Mouse (Mus musculus) heart, postnatal 4 days (tissue): ENCODE results near the gene Tyw3. TPM values are rescaled to one million over a fixed set of nuclear protein-coding genes. Genes with fewer than 3 reads are reported as not detected.

Source experiments
- DNase-seq: peaks from one replicate; pipeline ENCODE4 v3.0.0; 2021
- total RNA-seq, 2 experiments: library from RNA; stranded (reverse); gene quantifications; 2 replicates each; pipeline ENCODE4 v1.2.3; 2021

Gene Tyw3
- total RNA-seq, 2 experiments from 2014 or later, result 5.9 to 6.8 TPM

DNA sequence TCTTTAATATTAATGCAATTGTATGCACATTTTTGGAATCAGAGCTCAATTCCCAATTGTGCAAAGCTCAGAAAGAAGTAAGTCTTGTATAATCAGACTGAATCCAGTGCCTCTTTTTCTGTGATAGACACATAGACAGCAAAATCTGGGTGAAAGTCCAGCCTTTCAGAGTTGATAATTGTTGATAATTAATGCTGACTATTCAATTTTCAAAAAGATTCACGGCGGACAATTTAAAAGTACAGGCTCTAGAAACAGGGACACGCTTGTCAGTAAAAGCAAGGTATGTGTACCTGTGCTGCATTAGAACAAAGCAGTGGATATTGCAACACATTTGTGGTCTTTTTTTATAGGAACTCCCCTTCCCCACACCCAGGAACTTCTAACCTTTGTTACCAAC lies 34.7 kb downstream of the Tyw3 start:
- DNase-seq, result no peak

GRCm38 (mm10) chr3:154551035-154551411 lies 45.9 kb downstream of the Tyw3 start:
- no peak for DNase-seq

DNA sequence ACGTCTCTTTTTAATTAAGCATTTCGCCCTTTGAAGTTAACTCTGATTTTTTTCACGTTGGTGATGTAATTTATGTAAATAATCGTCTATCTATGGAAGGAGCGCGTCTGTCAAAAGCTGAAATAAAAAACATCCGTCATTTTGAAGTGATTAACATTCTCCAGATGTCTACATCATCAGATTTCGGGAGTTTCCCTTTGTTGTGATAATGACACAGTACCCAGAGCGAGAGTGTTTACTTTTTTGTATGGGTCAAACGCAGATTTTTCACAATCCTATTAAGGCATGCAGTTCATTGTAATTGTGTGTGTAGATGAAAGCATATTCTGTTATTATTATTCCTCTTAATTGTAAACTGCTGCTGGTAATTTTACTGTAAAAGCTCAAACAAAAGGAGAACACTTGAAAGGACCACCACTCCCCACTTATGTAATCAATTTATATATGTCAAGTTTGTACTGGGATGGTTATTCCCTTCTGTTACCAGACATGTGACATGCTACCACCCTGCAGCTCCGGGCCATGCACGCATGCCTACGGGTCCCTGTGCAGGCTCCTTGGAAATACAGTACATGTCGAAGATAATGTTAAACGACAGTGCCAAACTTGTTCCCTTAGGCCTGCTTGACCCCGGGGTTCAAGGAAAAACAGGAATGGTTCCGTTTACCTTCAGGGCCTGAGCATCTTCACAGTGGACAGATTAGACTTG lies 46.4 kb downstream of the Tyw3 start:
- no peak for DNase-seq

GRCm38 (mm10) chr3:154548868-154549301 lies 48.0 kb downstream of the Tyw3 start:
- DNase-seq, result no peak

GRCm38 (mm10) chr3:154547549-154548426 lies 49.1 kb downstream of the Tyw3 start:
- no peak for DNase-seq

DNA sequence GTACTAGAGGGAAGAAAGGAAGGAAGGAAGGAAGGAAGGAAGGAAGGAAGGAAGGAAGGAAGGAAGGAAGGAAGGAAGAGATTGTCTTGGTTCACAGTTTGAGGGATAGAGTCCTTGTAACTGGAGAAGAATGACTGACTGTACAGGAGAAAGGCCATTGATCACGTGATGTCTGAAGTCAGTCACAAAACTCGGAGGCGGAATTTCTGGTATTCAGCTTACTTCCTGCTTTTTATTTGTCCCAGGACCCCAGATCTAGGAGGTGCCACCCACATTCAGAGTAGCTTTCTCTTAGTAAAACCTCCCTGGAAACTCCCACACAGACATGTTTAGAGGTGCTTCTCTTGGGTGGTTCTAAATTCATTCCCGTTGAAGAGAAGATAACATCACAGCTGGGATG lies 50.7 kb downstream of the Tyw3 start:
- no peak for DNase-seq

DNA sequence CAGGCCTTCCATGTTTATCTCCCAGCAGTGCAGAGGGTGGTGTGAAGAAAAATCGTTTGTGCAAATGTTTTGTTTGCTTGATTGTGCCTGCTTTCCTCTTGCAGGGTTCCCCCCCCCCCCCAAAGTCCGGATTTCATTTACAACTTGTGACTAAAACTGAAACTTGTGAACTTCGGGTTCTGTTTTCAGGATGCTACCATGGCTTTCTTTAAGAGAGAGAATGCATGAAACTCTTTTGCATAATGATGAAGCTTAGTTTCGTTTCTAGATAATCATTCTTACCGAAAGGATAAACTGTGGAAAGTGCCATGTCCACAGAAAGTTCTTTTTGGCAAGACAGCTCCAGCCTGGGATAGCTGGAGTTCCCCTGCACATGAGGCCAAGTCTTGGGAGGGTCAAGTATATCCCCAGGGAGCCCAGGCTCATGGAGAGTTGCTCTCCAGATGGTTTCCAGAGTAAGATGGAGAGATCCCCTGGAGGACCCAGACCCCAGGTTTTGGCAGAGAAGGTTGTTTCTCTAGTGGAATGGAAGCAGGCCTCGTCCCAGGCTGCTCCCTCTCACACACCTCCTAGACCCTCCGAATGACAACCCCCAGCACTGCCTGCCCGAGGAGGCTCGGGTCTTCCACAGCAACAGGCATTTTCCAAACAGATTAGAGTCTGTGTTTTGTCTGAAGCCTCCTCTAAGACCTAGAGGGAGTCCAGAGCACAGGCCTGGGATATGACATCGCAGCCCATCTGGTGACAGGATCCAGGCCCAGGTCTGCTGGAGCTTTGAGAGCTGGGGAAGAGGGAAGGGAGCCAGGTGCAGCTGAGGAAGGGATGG lies 56.6 kb downstream of the Tyw3 start:
- DNase-seq, result peak; percentile 14

DNA sequence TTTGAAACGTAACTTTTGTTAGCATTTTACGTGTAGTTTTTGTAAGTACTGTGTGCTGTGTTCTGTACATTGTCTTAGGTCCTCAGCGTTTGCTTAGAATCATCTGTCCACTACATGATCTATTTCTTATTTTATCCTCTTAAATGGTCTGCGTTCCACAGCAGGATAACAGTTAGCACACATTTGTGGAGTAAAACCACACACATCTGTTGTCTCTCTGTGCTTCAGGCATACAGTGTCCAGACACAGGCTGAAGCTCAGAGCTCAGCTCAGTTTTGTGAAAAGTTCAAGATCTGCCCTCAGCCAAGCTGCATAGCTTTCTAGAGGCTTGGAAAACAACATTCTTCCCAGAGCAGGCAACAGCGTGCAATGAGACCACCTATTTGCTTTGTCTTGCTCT lies 60.8 kb downstream of the Tyw3 start:
- no peak for DNase-seq

DNA sequence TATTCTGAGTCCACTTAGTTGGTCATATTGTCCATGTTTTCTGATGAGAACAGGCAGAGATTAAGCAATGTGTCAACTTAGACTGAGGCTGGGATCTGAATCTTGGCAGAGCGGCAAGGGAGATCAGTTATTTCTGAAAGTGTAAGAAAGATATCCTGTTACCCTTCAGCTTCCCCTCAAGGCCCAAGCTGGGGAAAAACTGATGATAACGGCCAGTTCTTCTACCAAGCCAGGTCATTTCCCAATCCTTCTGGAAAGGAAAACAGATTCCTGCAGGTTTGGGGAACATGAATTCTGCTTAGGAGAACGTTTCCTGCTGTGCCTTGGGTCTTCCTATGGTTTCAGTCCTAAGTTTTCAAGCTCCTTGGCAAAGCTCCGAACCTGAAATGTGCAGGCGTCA lies 63.7 kb downstream of the Tyw3 start:
- DNase-seq, result no peak

GRCm38 (mm10) chr3:154528973-154529372 lies 67.9 kb downstream of the Tyw3 start:
- DNase-seq, result no peak

GRCm38 (mm10) chr3:154526610-154527009 lies 70.3 kb downstream of the Tyw3 start:
- peak; percentile 7 for DNase-seq

Other genes with a start within 250 kb of the Tyw3 start
- gene Cryz, start 393 bp downstream of the Tyw3 start, total RNA-seq, result 10 to 100 TPM; 15.5 to 22.4 TPM
- under 1 TPM; 0.05 to 0.18 TPM for gene Erich3, start 66.8 kb upstream of the Tyw3 start, total RNA-seq